Mouse (Mus musculus) kidney, adult 8-10 months (tissue): ENCODE measurements around the gene Usp7.
"Not testable (repeated sequence)": the region's sequence is repeated elsewhere in the genome, so short reads cannot be mapped to it uniquely, and the experiment has no call there.

Experiments used
- DNase-seq, 2 experiments: peaks; one replicate each; pipeline ENCODE4 v3.0.0; 2022

The Usp7 gene

DNA sequence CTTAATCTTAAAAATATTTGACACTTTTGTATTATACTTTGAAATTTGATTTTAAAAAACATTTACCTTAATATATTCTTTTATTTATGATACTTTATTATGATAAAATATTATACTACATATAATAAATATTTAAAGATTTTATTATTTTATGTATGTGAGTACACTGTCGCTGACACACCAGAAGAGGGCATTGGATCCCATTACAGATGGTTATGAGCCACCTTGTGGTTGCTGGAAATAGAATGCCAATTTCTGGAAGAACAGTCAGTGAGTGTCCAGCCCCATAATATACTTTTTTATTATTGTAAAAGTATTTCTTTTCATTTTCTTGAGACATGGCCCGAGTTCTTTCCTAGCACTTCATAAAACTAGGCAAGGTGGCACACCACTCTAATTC lies 10.4 kb downstream of the Usp7 start:
- no peak for DNase-seq

DNA sequence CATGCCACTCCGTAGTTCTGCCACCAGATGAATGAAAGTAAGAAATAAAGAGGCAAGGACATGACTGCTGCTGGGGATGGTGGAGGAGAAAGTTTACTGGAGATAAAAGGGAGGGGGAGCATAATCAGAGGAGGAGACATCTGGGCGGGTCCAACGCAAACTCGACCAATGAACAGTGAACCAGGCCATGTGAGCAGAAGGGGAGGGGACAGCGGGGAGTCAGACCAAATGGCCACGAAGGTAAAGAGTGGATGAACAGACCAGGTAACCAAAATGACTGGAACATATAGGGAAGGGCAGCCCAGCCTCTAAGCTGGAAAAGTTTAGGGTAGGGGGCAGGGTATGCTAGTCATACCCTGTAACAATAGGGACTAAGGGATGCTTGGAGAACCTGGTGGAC lies 10.9 kb downstream of the Usp7 start:
- DNase-seq: no peak

GRCm38 (mm10) chr16:8780187-8780586 lies 11.9 kb downstream of the Usp7 start:
- no peak for DNase-seq

GRCm38 (mm10) chr16:8778697-8779096 lies 13.4 kb downstream of the Usp7 start:
- DNase-seq: no peak

DNA sequence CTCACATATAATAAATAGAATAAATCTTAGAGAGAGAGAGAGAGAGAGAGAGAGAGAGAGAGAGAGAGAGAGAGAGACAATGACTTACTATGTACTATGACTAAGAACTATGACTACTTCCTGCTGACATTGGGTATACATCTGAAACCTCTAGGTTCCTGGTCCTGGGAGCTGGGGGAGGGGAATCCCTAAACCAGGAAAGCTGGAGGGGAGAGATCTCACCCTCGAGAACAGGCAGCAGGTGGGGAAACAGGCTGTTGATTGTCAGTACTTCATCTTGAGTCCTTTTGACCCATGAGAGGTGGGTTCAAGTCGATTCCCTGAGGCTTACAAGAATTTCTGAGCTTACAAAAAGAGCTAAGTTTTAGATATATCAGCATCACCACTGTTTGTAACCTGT lies 14.9 kb downstream of the Usp7 start:
- DNase-seq: no peak

GRCm38 (mm10) chr16:8776634-8777033 lies 15.5 kb downstream of the Usp7 start:
- DNase-seq: no peak

DNA sequence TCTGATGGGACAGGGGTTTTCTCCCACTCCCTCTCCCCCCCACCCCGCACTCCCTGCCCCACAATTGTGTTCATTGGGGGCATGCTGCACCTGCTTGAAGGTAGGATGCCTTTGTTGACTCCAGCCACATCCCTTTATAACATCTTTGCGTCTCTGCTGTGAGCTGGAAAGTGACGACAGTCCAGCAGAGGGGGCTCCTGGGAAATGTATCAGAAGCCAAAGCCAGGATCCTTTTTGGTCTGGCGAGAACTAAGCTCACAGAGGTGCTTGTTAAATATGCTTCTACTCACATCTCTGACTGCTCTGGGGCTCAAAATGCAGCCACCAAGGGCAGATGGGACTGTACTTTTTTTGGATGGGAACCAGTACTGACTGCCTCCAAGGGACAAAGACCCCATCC lies 21.0 kb downstream of the Usp7 start:
- no peak for DNase-seq

GRCm38 (mm10) chr16:8770342-8770741 lies 21.8 kb downstream of the Usp7 start:
- not testable (repeated sequence) for DNase-seq

DNA sequence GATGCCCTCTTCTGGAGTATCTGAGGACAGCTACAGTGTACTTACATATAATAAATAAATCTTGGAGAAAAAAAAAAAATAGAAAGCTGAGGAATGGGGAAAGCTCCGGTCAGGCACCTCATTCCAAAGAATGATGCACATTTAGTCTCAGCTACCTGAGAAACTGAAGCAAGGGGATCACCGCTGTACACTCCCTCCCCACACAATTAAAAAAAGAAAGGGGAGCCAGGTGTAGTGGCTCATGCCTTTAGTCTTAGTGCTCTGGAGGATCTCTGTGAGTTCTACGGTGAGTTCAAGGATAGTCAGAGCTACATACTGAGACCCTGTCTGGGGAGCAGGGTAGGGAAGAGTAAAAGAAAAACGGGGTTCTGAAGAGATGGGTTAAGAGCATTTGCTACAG lies 22.6 kb downstream of the Usp7 start:
- DNase-seq: no peak

- DNase-seq: peak; percentile 63 to 71
Observed at GRCm38 (mm10) chr16:8769065-8769464, 23.0 kb downstream of the Usp7 start.

DNA sequence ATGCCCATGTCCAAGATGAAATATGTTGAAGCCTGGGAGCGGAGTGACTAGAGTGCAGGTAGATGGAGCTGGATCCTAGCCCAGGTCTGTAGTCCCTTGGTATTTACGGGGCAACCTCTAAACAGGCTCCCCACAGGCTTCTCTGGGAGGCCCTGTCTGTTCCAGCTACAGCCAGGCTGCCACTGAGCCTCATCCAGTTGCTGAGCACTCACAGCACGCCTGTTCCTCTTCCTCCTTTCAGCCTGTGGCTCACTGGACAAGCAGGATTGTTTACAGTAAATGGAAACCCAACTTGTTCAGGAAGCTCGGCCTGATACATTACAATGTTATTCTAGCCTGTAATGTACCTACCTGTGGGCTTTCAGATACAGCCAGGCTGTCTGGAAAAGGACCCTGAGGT lies 23.5 kb downstream of the Usp7 start:
- peak; percentile 6 to 7 for DNase-seq

DNA sequence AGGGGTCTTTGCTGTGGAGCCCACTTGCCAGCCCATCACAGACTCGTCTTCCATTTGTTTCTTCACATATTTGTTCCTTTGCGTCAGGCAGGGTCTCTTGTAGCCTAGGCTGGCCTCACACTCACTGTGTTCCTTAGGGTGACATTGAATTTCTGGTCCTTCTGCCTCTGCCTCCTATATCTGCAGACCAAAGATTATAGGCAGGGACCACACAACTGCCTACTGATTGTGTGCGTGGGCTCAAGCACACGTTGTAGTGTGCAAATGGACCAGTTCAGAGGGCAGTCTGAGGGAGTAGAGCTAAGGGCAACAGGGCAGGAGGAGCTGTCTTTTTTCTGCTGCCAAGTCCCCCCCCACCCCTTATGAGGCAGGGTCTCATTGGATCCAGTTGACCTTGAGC lies 24.0 kb downstream of the Usp7 start:
- no peak for DNase-seq

DNA sequence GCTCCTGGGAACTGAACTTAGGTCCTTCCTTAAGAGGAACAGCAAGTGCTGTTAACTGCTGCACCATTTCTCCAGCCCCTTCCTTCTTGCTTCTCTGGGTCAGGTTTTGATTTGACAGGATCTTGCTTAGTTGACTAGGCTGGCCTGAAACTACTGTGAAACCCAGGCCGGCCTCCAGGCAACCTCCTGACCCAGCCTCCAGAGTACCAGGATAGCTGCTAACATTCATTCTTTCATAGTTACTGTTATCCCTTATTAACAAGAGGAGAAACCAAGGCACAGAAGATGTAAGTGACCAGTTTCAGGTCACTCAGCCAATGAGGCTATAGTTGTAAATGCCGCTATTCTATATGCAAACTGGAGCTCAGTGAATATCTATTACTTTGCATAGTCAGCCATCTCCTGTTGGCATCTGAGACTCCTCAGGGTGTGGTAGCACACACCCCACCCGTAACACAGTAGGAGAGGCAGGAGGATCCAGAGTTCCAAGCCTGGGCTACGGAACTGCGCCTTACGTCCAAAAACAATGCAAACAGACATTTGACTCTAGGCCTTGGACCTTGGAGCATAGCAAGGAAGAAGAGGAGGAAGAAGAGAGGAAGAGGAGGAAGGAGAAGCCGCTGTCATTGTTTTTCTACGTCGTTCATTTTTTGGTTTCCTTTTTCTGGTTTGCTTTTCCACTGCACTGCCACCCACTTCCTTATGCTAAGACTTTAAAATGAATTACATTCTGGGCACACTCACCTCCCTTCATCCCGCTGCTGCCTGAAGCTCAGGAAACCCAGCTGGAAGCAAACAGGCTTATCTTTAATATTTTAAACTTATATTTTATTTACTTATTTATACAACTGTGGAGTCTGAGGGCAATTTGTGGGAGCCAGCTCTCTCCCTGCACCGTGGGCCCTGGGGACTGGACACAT lies 24.7 kb downstream of the Usp7 start:
- no peak for DNase-seq

- DNase-seq: no peak
Observed at GRCm38 (mm10) chr16:8766196-8766595, 25.9 kb downstream of the Usp7 start.

- DNase-seq: no peak
Observed at GRCm38 (mm10) chr16:8764124-8764907, 27.8 kb downstream of the Usp7 start.

- DNase-seq: no peak
Observed at GRCm38 (mm10) chr16:8763028-8763427, 29.1 kb downstream of the Usp7 start.

DNA sequence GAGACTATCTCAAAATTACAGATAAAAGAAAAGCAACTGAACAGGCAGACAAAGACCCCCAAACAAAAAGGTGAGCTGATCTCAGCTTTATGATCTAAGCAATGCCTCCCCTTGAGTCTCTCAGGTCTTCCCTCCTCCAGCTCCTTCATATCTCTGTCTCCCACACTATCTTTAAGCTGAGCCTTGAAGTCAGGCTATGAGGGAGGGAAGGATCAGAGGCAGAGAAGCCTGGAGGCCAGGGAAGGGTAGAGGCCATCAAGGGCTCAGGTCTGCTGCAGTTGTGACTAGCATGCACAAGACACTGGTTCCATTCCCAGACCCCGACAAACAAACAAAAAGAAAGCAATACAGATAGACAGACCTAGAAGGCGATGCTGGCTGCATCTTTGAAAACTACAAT lies 30.2 kb downstream of the Usp7 start:
- DNase-seq: no peak

DNA sequence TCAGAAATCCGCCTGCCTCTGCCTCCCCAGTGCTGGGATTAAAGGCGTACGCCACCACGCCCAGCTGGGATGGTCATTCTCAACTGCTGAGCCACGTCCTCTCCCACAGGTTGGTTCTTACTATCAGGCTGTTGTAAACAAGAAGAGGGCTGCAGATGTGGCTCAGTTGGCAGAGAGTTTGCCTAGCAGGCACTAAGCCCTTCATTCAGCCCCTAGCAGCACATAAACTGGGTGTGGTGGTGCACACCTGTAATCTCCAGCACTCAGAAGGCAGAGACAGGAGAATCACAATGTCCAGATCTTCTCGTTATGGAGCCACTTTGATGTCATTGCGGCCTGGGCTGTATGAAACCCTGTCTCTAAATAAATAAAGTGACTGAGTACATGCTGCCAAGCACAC lies 31.1 kb downstream of the Usp7 start:
- no peak for DNase-seq

DNA sequence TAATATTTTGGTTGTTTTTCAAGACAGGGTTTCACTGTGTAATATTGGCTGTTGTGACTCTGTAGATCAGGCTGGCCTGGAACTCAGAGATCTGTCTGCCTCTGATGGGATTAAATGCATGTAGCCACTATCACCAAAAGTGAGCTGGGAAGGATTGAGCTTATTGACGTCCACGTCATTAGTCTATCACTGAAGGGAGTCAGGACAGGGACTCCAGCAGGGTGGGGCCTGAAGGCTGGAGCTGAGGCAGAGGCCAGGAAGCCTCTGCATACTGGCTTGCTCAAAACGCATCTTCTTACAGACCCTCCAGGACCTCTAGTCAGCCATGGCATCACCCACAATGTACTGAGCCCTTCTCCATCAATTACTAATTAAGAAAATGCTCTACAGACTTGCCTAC lies 33.1 kb downstream of the Usp7 start:
- no peak for DNase-seq

- no peak for DNase-seq
Observed at GRCm38 (mm10) chr16:8758193-8758592, 33.9 kb downstream of the Usp7 start.

GRCm38 (mm10) chr16:8757586-8757985 lies 34.5 kb downstream of the Usp7 start:
- not testable (repeated sequence) for DNase-seq

DNA sequence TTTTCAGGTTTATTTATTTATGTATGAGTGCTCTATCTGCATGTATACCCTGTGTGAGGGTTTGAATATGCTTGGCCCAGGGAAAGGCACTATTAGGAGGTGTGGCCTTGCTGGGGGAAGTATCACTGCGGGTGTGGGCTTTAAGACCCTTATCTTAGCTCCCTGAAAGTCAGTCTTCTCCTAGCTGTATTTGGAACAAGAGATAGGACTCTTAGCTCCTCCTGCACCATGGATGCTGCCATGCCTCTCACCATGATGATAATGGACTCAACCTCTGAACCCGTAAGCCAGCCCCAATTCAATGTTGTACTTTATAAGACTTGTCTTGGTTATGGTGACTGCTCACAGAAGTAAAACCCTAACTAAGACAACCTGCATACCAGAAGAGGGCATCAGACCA lies 39.8 kb downstream of the Usp7 start:
- no peak for DNase-seq

- DNase-seq: no peak
Observed at GRCm38 (mm10) chr16:8751555-8752235, 40.4 kb downstream of the Usp7 start.

DNA sequence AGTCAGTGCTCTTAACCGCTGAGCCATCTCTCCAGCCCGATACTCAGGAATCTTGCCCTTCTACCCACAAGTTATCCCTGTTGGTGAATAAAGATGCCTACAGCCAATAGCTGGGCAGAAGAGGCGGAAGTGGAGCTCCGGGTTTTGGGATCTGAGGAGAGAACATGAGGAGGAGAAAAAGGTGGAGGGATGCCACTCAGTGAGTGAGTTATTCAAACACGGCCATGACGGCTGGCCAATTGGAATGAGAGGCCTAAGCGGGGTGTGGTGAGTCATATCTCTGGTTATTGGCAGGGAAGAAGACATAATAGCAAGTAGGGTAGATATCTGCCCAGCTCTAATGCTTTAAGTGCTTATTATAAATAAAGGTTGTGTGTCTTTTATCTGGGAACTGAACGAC lies 43.2 kb downstream of the Usp7 start:
- DNase-seq: no peak
